ENCODE assay signal across 13 mouse cellular contexts in genomic region chr3:41365145-41365830, GRCm38 (mm10).
DNase-seq lines count a peak whose midpoint lies in the region; ATAC-seq lines count a peak whose summit lies in the region.
"Had no signal": no experiment of that assay in that cellular context is flagged by ENCODE, and none has a peak within 500 bp of the region (broad histone marks: within the 10 kb centered on the region; RNA-seq: fewer than 3 reads in every experiment).

No protein-coding gene starts in this region.

- H3K4me3 ChIP-seq in heart, embryonic 14.5 days (ENCODE audit: control insufficient read depth in 1 of 2, insufficient read depth in 1 of 2, low read depth in 1 of 2, low read length in 2 of 2): no peak overlapping the region
- H3K4me3 ChIP-seq: embryonic facial prominence, embryonic 10.5 days; limb, embryonic 12.5 days had no signal

- H3K9ac ChIP-seq in heart, embryonic 14.5 days (ENCODE audit: low read length): no peak overlapping the region; the same call in 1 of the 2 replicates
- H3K9ac ChIP-seq: limb, embryonic 12.5 days; lung, embryonic 14.5 days had no signal

- DNase-seq in adrenal gland, adult 8-10 months: peak; percentile 34
- DNase-seq in adrenal gland, postnatal 25 days: no peak
- DNase-seq in heart, adult 9 months (ENCODE audit: low spot score in 2 of 2): no peak
- peak; percentile 60 for DNase-seq in adrenal gland, postnatal 14 days
- DNase-seq in kidney, postnatal 10 days: no peak
- no peak for DNase-seq in left cerebral cortex, postnatal 25 days (ENCODE audit: low spot score in 2 of 2)
- DNase-seq: cerebellum, adult 9-11 months; lung, embryonic 14.5 days had no signal

- peak overlapping the region; percentile 75 to 87 for H3K27ac ChIP-seq in heart, embryonic 14.5 days (replicated peaks in 1 of 2; ENCODE audit: control insufficient read depth in 1 of 2, insufficient read depth in 1 of 2, low read depth in 2 of 2, low read length in 2 of 2)
- H3K27ac ChIP-seq: embryonic facial prominence, embryonic 10.5 days; limb, embryonic 12.5 days had no signal

- no peaks in the 10 kb centered on the region for H3K36me3 ChIP-seq in heart, embryonic 14.5 days (ENCODE audit: control insufficient read depth, insufficient read depth, low read length)
- H3K36me3 ChIP-seq: embryonic facial prominence, embryonic 10.5 days; limb, embryonic 12.5 days had no signal

- peaks cover 29 to 45% of the 10 kb centered on the region in 2 experiments for H3K4me1 ChIP-seq in heart, embryonic 14.5 days (ENCODE audit: control insufficient read depth in 2 of 2, insufficient read depth in 2 of 2, low read length in 2 of 2)
- H3K4me1 ChIP-seq: embryonic facial prominence, embryonic 10.5 days had no signal

- H3K27me3 ChIP-seq in heart, embryonic 14.5 days (ENCODE audit: control insufficient read depth, insufficient read depth, low read length): no peaks in the 10 kb centered on the region
- H3K27me3 ChIP-seq: limb, embryonic 12.5 days had no signal

- no peak for ATAC-seq in heart, embryonic 14.5 days (ENCODE audit: insufficient number of reproducible peaks, insufficient read depth, low FRiP score, low read depth)
- peak; percentile 81 for ATAC-seq in megakaryocyte, adult 5-6 weeks (ENCODE audit: poor library complexity, severe bottlenecking)
- ATAC-seq: hindbrain, embryonic 16.5 days had no signal

- no peaks in the 10 kb centered on the region for H3K9me3 ChIP-seq in heart, embryonic 14.5 days (ENCODE audit: control insufficient read depth, low read length)
- H3K9me3 ChIP-seq: embryonic facial prominence, embryonic 10.5 days; limb, embryonic 12.5 days had no signal

- no peak overlapping the region for H3K4me2 ChIP-seq in heart, embryonic 14.5 days (ENCODE audit: low read length)
- H3K4me2 ChIP-seq: limb, embryonic 12.5 days; lung, embryonic 14.5 days had no signal

- intact Hi-C loops in left cerebral cortex, postnatal 25 days (cut with DNase I): no loop called here

- WGBS in heart, embryonic 14.5 days: 60% methylated on average over 8 of the region's 8 CpGs

Comparison
In these comparisons a context has a peak if more than half of its experiments do, and no peak if none do; other contexts are left out.
1. DNase-seq: peak in adrenal gland, adult 8-10 months (single experiment) and adrenal gland, postnatal 14 days (single experiment); none in adrenal gland, postnatal 25 days (single experiment), heart, adult 9 months (0 of 2), kidney, postnatal 10 days (single experiment) and left cerebral cortex, postnatal 25 days (0 of 2).